Mouse (Mus musculus) liver, embryonic 14.5 days (tissue): ENCODE results near the gene Prss38.

Experiments used
- CTCF ChIP-seq: IDR thresholded peaks from 2 replicates; pipeline ENCODE4 v1.5.1; 2016; ENCODE audit warnings: antibody characterized with exemption, low read depth, control low read depth
- EP300 ChIP-seq: IDR thresholded peaks from 2 replicates; pipeline ENCODE4 v1.6.1; 2016; ENCODE audit warnings: antibody characterized with exemption, low read depth

GRCm38 (mm10) chr11:59336381-59336780, 39.1 kb downstream of the Prss38 start:
- TF ChIP-seq CTCF (no peak), EP300 (no peak)
